Mouse (Mus musculus) neural tube, embryonic 11.5 days (tissue): ENCODE measurements around the gene Dock2. TPM values are rescaled to one million over a fixed set of nuclear protein-coding genes. Genes with fewer than 3 reads are reported as not detected.
"Not testable (repeated sequence)": the region's sequence is repeated elsewhere in the genome, so short reads cannot be mapped to it uniquely, and the experiment has no call there.

Experiments used
- ATAC-seq: fragments of 200-750 bp; cut with Nextera tagmentation; 2 replicates; pipeline ENCODE4 v1.8.0; 2017; ENCODE audit warnings: moderate number of reproducible peaks, mild to moderate bottlenecking, moderate TSS enrichment, moderate library complexity; ENCODE audit not compliant: insufficient read depth, low FRiP score, low TSS enrichment
- DNase-seq: peaks from one replicate; pipeline ENCODE4 v3.0.0-alpha.2; 2015; ENCODE audit warnings: low spot score
- H3K27ac ChIP-seq: fragments of 300-500 bp; sonication (generic); 2 replicates; pipeline ENCODE4 v1.5.1; 2014; ENCODE audit warnings: low read depth, mild to moderate bottlenecking, low read length
- H3K27me3 ChIP-seq: fragments of 300-500 bp; sonication (generic); 2 replicates; pipeline ENCODE4 v1.6.1; 2014; ENCODE audit warnings: mild to moderate bottlenecking, low read length, mixed read lengths; ENCODE audit not compliant: control insufficient read depth, insufficient read depth
- H3K36me3 ChIP-seq: fragments of 300-500 bp; sonication (generic); 2 replicates; pipeline ENCODE4 v1.6.1; 2014; ENCODE audit warnings: mild to moderate bottlenecking, low read length, moderate library complexity, mixed read lengths; ENCODE audit not compliant: control insufficient read depth, insufficient read depth
- H3K4me1 ChIP-seq: fragments of 300-500 bp; sonication (generic); 2 replicates; pipeline ENCODE4 v1.6.1; 2014; ENCODE audit warnings: low read length, mixed read lengths; ENCODE audit not compliant: control insufficient read depth, insufficient read depth
- H3K4me2 ChIP-seq: fragments of 300-500 bp; sonication (generic); 2 replicates; pipeline ENCODE4 v1.6.1; 2014; ENCODE audit warnings: low read depth, mild to moderate bottlenecking, moderate library complexity
- H3K4me3 ChIP-seq: fragments of 300-500 bp; sonication (generic); 2 replicates; pipeline ENCODE4 v1.5.1; 2014; ENCODE audit warnings: low read depth, low read length
- H3K9ac ChIP-seq: fragments of 300-500 bp; sonication (generic); 2 replicates; pipeline ENCODE4 v1.6.1; 2014; ENCODE audit warnings: mild to moderate bottlenecking, low read length
- H3K9me3 ChIP-seq: fragments of 300-500 bp; sonication (generic); 2 replicates; pipeline ENCODE4 v1.6.1; 2016; ENCODE audit warnings: low read length; ENCODE audit not compliant: control insufficient read depth
- WGBS: fragments of 180-500 bp; shearing (Covaris S2); extraction: QIAGEN DNeasy Blood & Tissue Kit; methylation state at CpG from one replicate; pipeline ENCODE4 v1.1.7; 2014; 5-methylcytosine and 5-hydroxymethylcytosine counted together
- polyA plus RNA-seq: library from polyadenylated mRNA; unstranded; fragments of >200 nt; fragmentation: Nextera tagmentation; extraction: Ambion mirVana; gene quantifications from 2 replicates; pipeline ENCODE4 v1.2.1, GENCODE M21; 2014

The Dock2 gene
- polyA plus RNA-seq, 1 experiment from 2014 or later: 0.82 TPM

- peak; percentile 77; the same call in 1 of the 2 replicates for ATAC-seq
- no peak for DNase-seq
- no peak overlapping the region for H3K9ac ChIP-seq
- no peaks in the 10 kb centered on the region for H3K4me1 ChIP-seq
- H3K27ac ChIP-seq: no peak overlapping the region
- 78% methylated on average over 11 of the region's 11 CpGs for WGBS
- no peaks in the 10 kb centered on the region for H3K27me3 ChIP-seq
- H3K36me3 ChIP-seq: no peaks in the 10 kb centered on the region
- H3K4me2 ChIP-seq: no peak overlapping the region
- no peak overlapping the region for H3K4me3 ChIP-seq
- no peaks in the 10 kb centered on the region for H3K9me3 ChIP-seq
Measured at GRCm38 (mm10) chr11:34257548-34258189, 526.0 kb downstream of the Dock2 start.

DNA sequence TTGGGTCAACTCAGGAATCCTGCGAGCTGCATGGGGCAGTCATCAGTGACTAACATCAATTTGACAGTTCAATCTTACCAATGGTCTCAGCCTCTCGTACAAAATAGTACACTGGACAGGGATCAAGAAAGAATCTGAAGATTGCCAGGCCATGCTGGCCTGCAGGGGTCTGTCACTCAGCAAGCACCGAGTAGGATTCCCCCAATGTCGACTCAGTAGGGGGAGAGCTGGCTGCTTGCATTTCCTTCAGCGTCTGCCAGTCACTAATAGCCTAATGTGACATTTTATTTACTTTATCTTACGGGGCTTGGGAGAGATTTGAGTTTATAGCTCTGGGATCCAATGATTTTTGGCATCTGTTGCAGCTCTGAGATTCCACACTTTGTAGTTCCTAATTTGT, 540.7 kb downstream of the Dock2 start:
- Histone ChIP-seq H3K27ac (no peak overlapping the region), H3K36me3 (no peaks in the 10 kb centered on the region), H3K27me3 (no peaks in the 10 kb centered on the region), H3K4me2 (no peak overlapping the region), H3K9me3 (no peaks in the 10 kb centered on the region), H3K4me3 (no peak overlapping the region), H3K4me1 (no peaks in the 10 kb centered on the region), H3K9ac (no peak overlapping the region)
- DNase-seq (no peak), ATAC-seq (no peak)
- 71% methylated on average over 6 of the region's 6 CpGs for WGBS

GRCm38 (mm10) chr11:34240252-34240651, 543.4 kb downstream of the Dock2 start:
- WGBS: 97% methylated on average over 1 of the region's 1 CpGs
- H3K4me3 ChIP-seq: no peak overlapping the region
- no peaks in the 10 kb centered on the region for H3K9me3 ChIP-seq
- no peak overlapping the region for H3K9ac ChIP-seq
- H3K4me2 ChIP-seq: no peak overlapping the region
- H3K27me3 ChIP-seq: no peaks in the 10 kb centered on the region
- DNase-seq (no peak), ATAC-seq (no peak)
- H3K4me1 ChIP-seq: no peaks in the 10 kb centered on the region
- no peak overlapping the region for H3K27ac ChIP-seq
- no peaks in the 10 kb centered on the region for H3K36me3 ChIP-seq

DNA sequence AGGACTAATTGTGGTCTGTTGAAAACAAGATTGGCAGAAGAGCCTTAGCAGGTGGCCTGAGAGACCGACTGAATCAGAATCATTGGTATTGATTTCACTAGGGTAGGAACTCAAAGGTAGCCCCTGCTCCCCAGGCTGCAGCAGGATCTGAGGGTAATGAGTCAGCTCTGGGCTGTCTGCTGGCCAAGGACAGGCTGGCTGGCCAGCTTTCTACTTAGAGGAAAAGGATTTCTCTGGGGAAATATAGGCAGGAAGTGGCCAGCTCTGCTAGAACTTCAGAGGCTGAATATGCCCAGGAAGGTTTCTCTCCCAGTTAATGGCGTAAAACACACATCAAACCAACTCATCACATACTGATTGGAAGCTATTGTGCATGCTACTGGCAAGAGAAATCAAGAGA, 544.0 kb downstream of the Dock2 start:
- no peak overlapping the region for H3K4me2 ChIP-seq
- no peaks in the 10 kb centered on the region for H3K27me3 ChIP-seq
- no peak for ATAC-seq
- H3K9ac ChIP-seq: no peak overlapping the region
- H3K4me3 ChIP-seq: no peak overlapping the region
- H3K9me3 ChIP-seq: no peaks in the 10 kb centered on the region
- 88% methylated on average over 2 of the region's 2 CpGs for WGBS
- no peak overlapping the region for H3K27ac ChIP-seq
- H3K36me3 ChIP-seq: no peaks in the 10 kb centered on the region
- DNase-seq: no peak
- no peaks in the 10 kb centered on the region for H3K4me1 ChIP-seq

DNA sequence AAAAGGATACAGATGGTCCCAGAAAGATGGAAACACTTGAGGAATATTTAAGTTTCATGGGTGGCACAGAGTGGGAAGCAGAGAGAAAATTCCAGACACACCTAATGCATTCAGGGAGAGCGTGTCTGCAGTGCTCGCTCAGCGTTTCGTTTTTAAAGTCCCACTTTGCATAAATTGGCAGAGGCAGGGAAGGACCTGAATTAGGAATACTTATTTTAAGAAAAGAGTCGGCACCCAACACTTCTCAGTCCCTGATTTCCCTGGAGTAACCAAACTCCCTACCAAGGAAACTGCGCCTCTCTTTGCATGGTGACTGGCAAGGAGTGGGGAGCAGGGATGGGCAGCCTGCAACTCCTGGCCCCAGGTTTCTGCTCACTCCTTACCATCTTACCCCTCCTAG, 546.8 kb downstream of the Dock2 start:
- no peak overlapping the region for H3K4me2 ChIP-seq
- 89% methylated on average over 6 of the region's 6 CpGs for WGBS
- H3K9ac ChIP-seq: no peak overlapping the region
- no peaks in the 10 kb centered on the region for H3K27me3 ChIP-seq
- no peak overlapping the region for H3K4me3 ChIP-seq
- no peaks in the 10 kb centered on the region for H3K9me3 ChIP-seq
- no peak for DNase-seq
- H3K27ac ChIP-seq: no peak overlapping the region
- H3K4me1 ChIP-seq: no peaks in the 10 kb centered on the region
- no peaks in the 10 kb centered on the region for H3K36me3 ChIP-seq
- ATAC-seq: no peak

- no peak overlapping the region for H3K9ac ChIP-seq
- no peaks in the 10 kb centered on the region for H3K27me3 ChIP-seq
- no peak overlapping the region for H3K27ac ChIP-seq
- peak; percentile 56 for DNase-seq
- H3K4me2 ChIP-seq: no peak overlapping the region
- no peaks in the 10 kb centered on the region for H3K36me3 ChIP-seq
- H3K4me3 ChIP-seq: no peak overlapping the region
- no peaks in the 10 kb centered on the region for H3K9me3 ChIP-seq
- no peaks in the 10 kb centered on the region for H3K4me1 ChIP-seq
- ATAC-seq: no peak
- 57% methylated on average over 5 of the region's 5 CpGs for WGBS
Measured at GRCm38 (mm10) chr11:34236091-34236759, 547.5 kb downstream of the Dock2 start.

- no peaks in the 10 kb centered on the region for H3K4me1 ChIP-seq
- no peak overlapping the region for H3K4me3 ChIP-seq
- 40% methylated on average over 6 of the region's 6 CpGs for WGBS
- ATAC-seq (peak; percentile 77), DNase-seq (peak; percentile 78)
- H3K27ac ChIP-seq: no peak overlapping the region
- no peaks in the 10 kb centered on the region for H3K27me3 ChIP-seq
- no peak overlapping the region for H3K9ac ChIP-seq
- no peaks in the 10 kb centered on the region for H3K36me3 ChIP-seq
- no peaks in the 10 kb centered on the region for H3K9me3 ChIP-seq
- H3K4me2 ChIP-seq: no peak overlapping the region
Measured at GRCm38 (mm10) chr11:34228758-34229364, 554.8 kb downstream of the Dock2 start.

- H3K9ac ChIP-seq: no peak overlapping the region
- WGBS: 61% methylated on average over 1 of the region's 1 CpGs
- H3K4me2 ChIP-seq: no peak overlapping the region
- ATAC-seq: no peak
- no peaks in the 10 kb centered on the region for H3K9me3 ChIP-seq
- H3K27ac ChIP-seq: no peak overlapping the region
- DNase-seq: no peak
- H3K4me3 ChIP-seq: no peak overlapping the region
- no peaks in the 10 kb centered on the region for H3K27me3 ChIP-seq
- no peaks in the 10 kb centered on the region for H3K36me3 ChIP-seq
- H3K4me1 ChIP-seq: no peaks in the 10 kb centered on the region
Measured at GRCm38 (mm10) chr11:34227180-34227579, 556.5 kb downstream of the Dock2 start.

- H3K4me1 ChIP-seq, H3K4me3 ChIP-seq, H3K36me3 ChIP-seq, H3K9ac ChIP-seq, H3K27ac ChIP-seq, H3K27me3 ChIP-seq, ATAC-seq, H3K9me3 ChIP-seq, DNase-seq, H3K4me2 ChIP-seq: not testable (repeated sequence)
- WGBS: 83% methylated on average over 4 of the region's 4 CpGs
Measured at GRCm38 (mm10) chr11:34220596-34220995, 563.1 kb downstream of the Dock2 start.
